Mouse (Mus musculus) bone marrow macrophage, adult 2 months (primary cell): Measurements from ENCODE around the gene Kctd19.

ENCODE experiments used
- CTCF ChIP-seq: IDR thresholded peaks from 2 replicates; pipeline ENCODE4 v1.5.1; 2012; ENCODE audit warnings: low read depth, mild to moderate bottlenecking, low read length, moderate library complexity
- POLR2A ChIP-seq: IDR thresholded peaks from 2 replicates; pipeline ENCODE4 v1.6.1; 2012; ENCODE audit warnings: mild to moderate bottlenecking, low read depth, low read length, borderline replicate concordance

- TF ChIP-seq CTCF (no peak), POLR2A (no peak)
Measured at GRCm38 (mm10) chr8:105450977-105451376, 37.7 kb upstream of the Kctd19 start.
